Mouse (Mus musculus) small intestine, adult 2 months (tissue): ENCODE measurements around the gene Ifit1.

Experiments used
- CTCF ChIP-seq: fragments of 200-500 bp; IDR thresholded peaks from 2 replicates; pipeline ENCODE4 v1.5.1; 2012; ENCODE audit warnings: low read depth, mild to moderate bottlenecking, control low read depth, inconsistent platforms, low read length, moderate library complexity, mixed read lengths; ENCODE audit not compliant: insufficient replicate concordance, insufficient read length; ENCODE audit errors: extremely low read depth
- POLR2A ChIP-seq: fragments of 200-500 bp; IDR thresholded peaks from 2 replicates; pipeline ENCODE4 v1.6.1; 2012; ENCODE audit warnings: low read depth, mild to moderate bottlenecking, control low read depth, inconsistent platforms, low read length, moderate library complexity

- TF ChIP-seq POLR2A (no peak), CTCF (no peak)
These were observed 50.7 kb downstream of the Ifit1 start for GRCm38 (mm10) chr19:34691402-34691801.
